Mouse (Mus musculus) ZHBTc4 (cell line): ENCODE measurements around the gene Dnah11.

ENCODE experiments used
- DNase-seq: peaks from one replicate; pipeline ENCODE4 v3.0.0-alpha.2; 2011; ENCODE audit warnings: low read depth, low spot score

Gene Dnah11

GRCm38 (mm10) chr12:118094946-118095345 is 103.9 kb downstream of the Dnah11 start:
- no peak for DNase-seq

GRCm38 (mm10) chr12:118085291-118085690 is 113.6 kb downstream of the Dnah11 start:
- DNase-seq, result no peak

- DNase-seq, result no peak
Measured at GRCm38 (mm10) chr12:118084806-118085205, 114.0 kb downstream of the Dnah11 start.

GRCm38 (mm10) chr12:118084134-118084533 is 114.7 kb downstream of the Dnah11 start:
- no peak for DNase-seq

- DNase-seq, result no peak
Measured at GRCm38 (mm10) chr12:118080441-118080840, 118.4 kb downstream of the Dnah11 start.

- no peak for DNase-seq
Measured at GRCm38 (mm10) chr12:118078434-118078989, 120.3 kb downstream of the Dnah11 start.

GRCm38 (mm10) chr12:118076802-118077201 is 122.0 kb downstream of the Dnah11 start:
- no peak for DNase-seq

GRCm38 (mm10) chr12:118072181-118072872 is 126.5 kb downstream of the Dnah11 start:
- no peak for DNase-seq

GRCm38 (mm10) chr12:118071667-118072066 is 127.2 kb downstream of the Dnah11 start:
- no peak for DNase-seq

GRCm38 (mm10) chr12:118068785-118069184 is 130.1 kb downstream of the Dnah11 start:
- no peak for DNase-seq

GRCm38 (mm10) chr12:118062343-118062742 is 136.5 kb downstream of the Dnah11 start:
- DNase-seq, result no peak

GRCm38 (mm10) chr12:118056876-118057275 is 142.0 kb downstream of the Dnah11 start:
- no peak for DNase-seq

- DNase-seq, result no peak
Measured at GRCm38 (mm10) chr12:118045381-118045780, 153.5 kb downstream of the Dnah11 start.

- no peak for DNase-seq
Measured at GRCm38 (mm10) chr12:118043130-118043647, 155.7 kb downstream of the Dnah11 start.

GRCm38 (mm10) chr12:118042196-118042595 is 156.6 kb downstream of the Dnah11 start:
- no peak for DNase-seq

- DNase-seq, result no peak
Measured at GRCm38 (mm10) chr12:118034990-118035389, 163.9 kb downstream of the Dnah11 start.

- no peak for DNase-seq
Measured at GRCm38 (mm10) chr12:118025771-118026170, 173.1 kb downstream of the Dnah11 start.

- no peak for DNase-seq
Measured at GRCm38 (mm10) chr12:118018936-118019335, 179.9 kb downstream of the Dnah11 start.

GRCm38 (mm10) chr12:118013872-118014271 is 185.0 kb downstream of the Dnah11 start:
- no peak for DNase-seq

GRCm38 (mm10) chr12:118011921-118012320 is 186.9 kb downstream of the Dnah11 start:
- DNase-seq, result no peak

GRCm38 (mm10) chr12:117994938-117995337 is 203.9 kb downstream of the Dnah11 start:
- no peak for DNase-seq

- DNase-seq, result peak; percentile 88
Measured at GRCm38 (mm10) chr12:117993499-117993898, 205.3 kb downstream of the Dnah11 start.
